Mouse (Mus musculus) kidney, adult 2 months (tissue): ENCODE data around the gene Sh2d3c. TPM values are rescaled to one million over a fixed set of nuclear protein-coding genes. Genes with fewer than 3 reads are reported as not detected.
A peak's percentile ranks its signal among the peaks of the same experiment; 100 is the strongest.

Source experiments
- DNase-seq: peaks from one replicate; pipeline ENCODE4 v3.0.0; 2021
- H3K27ac ChIP-seq: fragments of 200-500 bp; 2 replicates; pipeline ENCODE4 v1.5.1; 2012; ENCODE audit warnings: low read depth, low read length, control low read depth, inconsistent platforms; ENCODE audit not compliant: insufficient read depth
- H3K27me3 ChIP-seq: fragments of 200-500 bp; replicated peaks from 2 replicates; pipeline ENCODE4 v1.6.1; 2012; ENCODE audit warnings: mild to moderate bottlenecking, moderate library complexity, low read length, inconsistent platforms; ENCODE audit not compliant: control insufficient read depth, insufficient read depth
- H3K36me3 ChIP-seq: fragments of 200-500 bp; 2 replicates; pipeline ENCODE4 v1.6.1; 2012; ENCODE audit warnings: mild to moderate bottlenecking, moderate library complexity, low read length, inconsistent platforms; ENCODE audit not compliant: control insufficient read depth, insufficient read depth
- H3K4me1 ChIP-seq: fragments of 200-500 bp; 2 replicates; pipeline ENCODE4 v1.6.1; 2011; ENCODE audit warnings: low read length; ENCODE audit not compliant: control insufficient read depth, insufficient read depth
- H3K4me3 ChIP-seq: fragments of 200-500 bp; 2 replicates; pipeline ENCODE4 v1.5.1; 2011; ENCODE audit warnings: mild to moderate bottlenecking, low read depth, low read length, control low read depth; ENCODE audit not compliant: insufficient read depth
- CTCF ChIP-seq: fragments of 200-500 bp; conservative IDR thresholded peaks from 2 replicates; pipeline ENCODE4 v1.5.1; 2011; ENCODE audit warnings: low read depth, mild to moderate bottlenecking, control low read depth, low read length, moderate library complexity, mixed read lengths; ENCODE audit not compliant: insufficient read depth, insufficient read length
- POLR2A ChIP-seq: fragments of 200-500 bp; IDR thresholded peaks from one replicate; pipeline ENCODE4 v1.6.1; 2011; ENCODE audit warnings: low read depth, low read length, control low read depth
- WGBS: fragments of 180-500 bp; shearing (Covaris S2); methylation state at CpG from one replicate; pipeline ENCODE4 v1.1.7; 2018; 5-methylcytosine and 5-hydroxymethylcytosine counted together
- polyA plus RNA-seq: library from polyadenylated mRNA; depleted of rRNA; stranded (reverse); fragments of >200 nt; gene quantifications from 2 replicates; pipeline ENCODE4 v1.2.3, GENCODE M21; 2012

Sh2d3c gene
- polyA plus RNA-seq, 1 experiment, result 30.4 TPM

- Histone ChIP-seq H3K4me3 (peak within 1 kb of the TSS; percentile 82), H3K27ac (peak within 1 kb of the TSS; percentile 97), H3K27me3 (no peaks in the 10 kb centered on the region), H3K4me1 (peaks cover 8% of the 10 kb centered on the region; the same call in 1 of the 2 replicates), H3K36me3 (peaks cover 7% of the 10 kb centered on the region)
- DNase-seq, result peak; percentile 94
- TF ChIP-seq POLR2A, result no peak
- peak; percentile 93 for TF ChIP-seq CTCF
- under 1% methylated on average over 62 of the region's 79 CpGs for WGBS
Measured at GRCm38 (mm10) chr2:32712934-32713817, 7.7 kb upstream of the Sh2d3c start, which contains the start of gene Cdk9. TSS of gene Cdk9 (minus strand) at chr2:32713076.

- Histone ChIP-seq H3K4me3 (no peak overlapping the region), H3K27ac (peak overlapping the region; percentile 63), H3K27me3 (no peaks in the 10 kb centered on the region), H3K4me1 (peaks cover 8% of the 10 kb centered on the region; the same call in 1 of the 2 replicates), H3K36me3 (peaks cover 7% of the 10 kb centered on the region)
- no peak for TF ChIP-seq POLR2A
- no peak for TF ChIP-seq CTCF
- DNase-seq, result peak; percentile 50
- WGBS, result 42% methylated on average over 11 of the region's 11 CpGs
Measured at GRCm38 (mm10) chr2:32714117-32714986, 6.5 kb upstream of the Sh2d3c start.

DNA sequence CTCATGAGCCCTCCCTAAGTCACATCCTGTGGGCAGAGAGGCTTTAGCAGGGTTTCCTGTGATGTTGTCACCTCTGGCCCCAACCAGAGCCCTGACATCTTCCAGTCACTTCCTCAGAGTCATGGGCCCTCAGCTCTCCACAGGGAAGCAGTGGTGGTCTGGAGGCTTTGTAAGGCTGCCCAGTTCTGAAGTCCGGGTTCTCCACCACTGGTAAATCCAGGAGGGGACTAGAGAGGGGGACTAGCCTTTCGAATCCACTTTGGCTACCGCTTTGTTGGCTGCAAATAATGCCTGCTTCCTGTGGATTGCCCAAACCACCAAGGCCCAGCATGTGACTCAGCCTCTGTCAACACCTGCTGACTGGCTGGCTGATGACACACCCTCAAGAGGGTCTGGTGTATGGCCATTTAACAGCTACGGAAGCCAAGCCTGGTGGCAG, 5.8 kb upstream of the Sh2d3c start:
- H3K27me3 ChIP-seq, result no peaks in the 10 kb centered on the region
- no peak overlapping the region for H3K4me3 ChIP-seq
- H3K4me1 ChIP-seq, result peaks cover 8% of the 10 kb centered on the region; the same call in 1 of the 2 replicates
- peaks cover under 1% of the 10 kb centered on the region; the same call in 1 of the 2 replicates for H3K36me3 ChIP-seq
- 55% methylated on average over 4 of the region's 4 CpGs for WGBS
- peak overlapping the region; percentile 1; the same call in 1 of the 2 replicates for H3K27ac ChIP-seq
- peak; percentile 57 for DNase-seq
- TF ChIP-seq CTCF (no peak; the same call in 1 of the 2 replicates), POLR2A (no peak)

DNA sequence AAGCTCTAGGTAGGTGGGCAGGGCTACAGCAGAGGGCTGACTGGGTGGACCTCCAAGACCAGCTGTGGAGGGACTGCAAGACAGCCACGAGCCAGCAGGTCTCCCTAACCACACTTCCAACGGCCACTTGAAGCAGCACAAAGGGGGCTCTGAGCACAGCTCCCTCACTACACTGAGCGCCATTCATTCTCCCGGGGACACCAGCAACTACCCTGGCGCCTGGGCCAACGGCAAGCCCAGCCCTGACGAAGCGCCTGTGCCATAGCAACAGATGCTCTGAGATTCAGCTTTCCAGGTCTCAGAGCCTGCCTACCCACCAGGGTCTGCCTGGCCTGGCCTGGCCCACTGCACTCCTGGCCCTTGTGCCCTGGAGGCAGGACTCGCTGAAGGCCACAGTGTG, 2.1 kb upstream of the Sh2d3c start:
- no peak for DNase-seq
- H3K27ac ChIP-seq, result no peak overlapping the region
- WGBS, result 72% methylated on average over 9 of the region's 9 CpGs
- H3K4me3 ChIP-seq, result no peak overlapping the region
- no peaks in the 10 kb centered on the region for H3K27me3 ChIP-seq
- no peaks in the 10 kb centered on the region for H3K36me3 ChIP-seq
- TF ChIP-seq CTCF (no peak), POLR2A (no peak)
- H3K4me1 ChIP-seq, result no peaks in the 10 kb centered on the region

- no peaks in the 10 kb centered on the region for H3K27me3 ChIP-seq
- no peak overlapping the region for H3K27ac ChIP-seq
- no peaks in the 10 kb centered on the region for H3K36me3 ChIP-seq
- peaks cover 2% of the 10 kb centered on the region; the same call in 1 of the 2 replicates for H3K4me1 ChIP-seq
- TF ChIP-seq POLR2A (no peak), CTCF (no peak)
- H3K4me3 ChIP-seq, result no peak overlapping the region
- WGBS, result 93% methylated on average over 3 of the region's 3 CpGs
- DNase-seq, result no peak
Measured at GRCm38 (mm10) chr2:32720053-32720452, 802 bp upstream of the Sh2d3c start.

DNA sequence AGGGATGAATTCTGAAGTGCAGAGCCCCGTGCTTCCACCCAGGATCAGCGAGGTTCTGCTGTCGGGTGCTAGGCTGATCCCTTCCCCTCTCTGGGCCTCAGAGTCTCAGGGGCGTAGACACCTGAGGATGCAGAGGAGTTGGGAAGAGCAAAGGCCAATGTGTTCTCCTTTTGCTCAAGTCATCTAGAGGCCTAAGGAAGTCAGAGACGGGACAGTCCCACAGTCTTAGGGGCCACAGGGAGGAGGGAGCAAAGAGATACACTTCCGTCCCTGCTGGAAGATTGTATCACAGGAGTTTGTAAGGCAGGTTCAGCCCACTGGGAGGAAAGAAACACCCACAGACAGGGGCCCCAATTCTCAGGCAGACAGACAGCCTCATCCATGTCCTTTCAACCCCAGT, 1.2 kb downstream of the Sh2d3c start:
- Histone ChIP-seq H3K27me3 (no peaks in the 10 kb centered on the region), H3K4me3 (no peak overlapping the region), H3K4me1 (peaks cover 3% of the 10 kb centered on the region; the same call in 1 of the 2 replicates), H3K27ac (no peak overlapping the region), H3K36me3 (no peaks in the 10 kb centered on the region)
- DNase-seq, result no peak
- TF ChIP-seq CTCF, result no peak
- WGBS, result 61% methylated on average over 6 of the region's 6 CpGs
